Mouse (Mus musculus): ENCODE data around the gene Tfpi2. TPM values are rescaled to one million over a fixed set of nuclear protein-coding genes. Genes with fewer than 3 reads are reported as not detected.

Tfpi2 gene
- total RNA-seq, 4 experiments from 2014 or later = not detected

GRCm38 (mm10) chr6:3916015-3916414 is 72.7 kb downstream of the Tfpi2 start:
- no peak for DNase-seq (ENCODE audit: low spot score in 2 of 2)

Other genes with a start within 250 kb of the Tfpi2 start
- not detected for gene Calcr, start 224.2 kb downstream of the Tfpi2 start, total RNA-seq (2022)
- gene Gngt1, start 4.9 kb upstream of the Tfpi2 start, total RNA-seq (2022) = not detected
- gene Gng11, start 15.0 kb upstream of the Tfpi2 start, total RNA-seq (2022) = 10 to 100 TPM; 10.6 to 16.3 (median 13.7) TPM
- gene Bet1, start 98.1 kb upstream of the Tfpi2 start, total RNA-seq (2022) = 10 to 100 TPM; 19.2 to 29.7 (median 27.1) TPM